Mouse (Mus musculus) forebrain, embryonic 15.5 days (tissue): ENCODE data around the gene Antxr1. TPM values are rescaled to one million over a fixed set of nuclear protein-coding genes. Genes with fewer than 3 reads are reported as not detected.

Experiments used
- ATAC-seq: fragments of 200-750 bp; cut with Nextera tagmentation; replicated peaks from 2 replicates; pipeline ENCODE4 v1.8.0; 2017; ENCODE audit warnings: mild to moderate bottlenecking, moderate TSS enrichment, moderate library complexity
- H3K27ac ChIP-seq: fragments of 300-500 bp; sonication (generic); replicated peaks from 2 replicates; pipeline ENCODE4 v1.5.1; 2015; ENCODE audit warnings: mild to moderate bottlenecking, inconsistent platforms
- H3K27me3 ChIP-seq: fragments of 300-500 bp; sonication (generic); 2 replicates; pipeline ENCODE4 v1.6.1; 2015; ENCODE audit warnings: inconsistent platforms
- H3K36me3 ChIP-seq: fragments of 300-500 bp; sonication (generic); 2 replicates; pipeline ENCODE4 v1.6.1; 2015; ENCODE audit warnings: mild to moderate bottlenecking, inconsistent platforms
- H3K4me1 ChIP-seq: fragments of 300-500 bp; sonication (generic); 2 replicates; pipeline ENCODE4 v1.6.1; 2015; ENCODE audit warnings: inconsistent platforms
- H3K4me2 ChIP-seq: fragments of 300-500 bp; sonication (generic); replicated peaks from 2 replicates; pipeline ENCODE4 v1.6.1; 2015; ENCODE audit warnings: mild to moderate bottlenecking, inconsistent platforms
- H3K4me3 ChIP-seq: fragments of 300-500 bp; sonication (generic); 2 replicates; pipeline ENCODE4 v1.5.1; 2015; ENCODE audit warnings: mild to moderate bottlenecking, inconsistent platforms
- H3K9ac ChIP-seq: fragments of 300-500 bp; sonication (generic); replicated peaks from 2 replicates; pipeline ENCODE4 v1.6.1; 2015; ENCODE audit warnings: mild to moderate bottlenecking, inconsistent platforms
- H3K9me3 ChIP-seq: fragments of 300-500 bp; sonication (generic); 2 replicates; pipeline ENCODE4 v1.6.1; 2016; ENCODE audit warnings: inconsistent platforms
- WGBS: fragments of 180-500 bp; shearing (Covaris S2); methylation state at CpG from one replicate; pipeline ENCODE4 v1.1.7; 2015; ENCODE audit warnings: mixed read lengths; 5-methylcytosine and 5-hydroxymethylcytosine counted together
- polyA plus RNA-seq: library from polyadenylated mRNA; unstranded; fragments of >200 nt; fragmentation: Nextera tagmentation; extraction: Ambion mirVana; gene quantifications from 2 replicates; pipeline ENCODE4 v1.2.1, GENCODE M21; 2015

The Antxr1 gene
- polyA plus RNA-seq, 1 experiment from 2014 or later: 3.0 TPM

GRCm38 (mm10) chr6:87143594-87143993, 192.0 kb downstream of the Antxr1 start:
- H3K4me1 ChIP-seq: no peaks in the 10 kb centered on the region
- 58% methylated on average over 13 of the region's 13 CpGs for WGBS
- H3K27me3 ChIP-seq: no peaks in the 10 kb centered on the region
- no peaks in the 10 kb centered on the region for H3K9me3 ChIP-seq
- H3K9ac ChIP-seq: no peak overlapping the region
- no peak overlapping the region for H3K4me3 ChIP-seq
- no peaks in the 10 kb centered on the region for H3K36me3 ChIP-seq
- no peak overlapping the region for H3K4me2 ChIP-seq
- no peak for ATAC-seq
- no peak overlapping the region for H3K27ac ChIP-seq

GRCm38 (mm10) chr6:87142239-87142638, 193.4 kb downstream of the Antxr1 start:
- no peaks in the 10 kb centered on the region for H3K4me1 ChIP-seq
- WGBS: 87% methylated on average over 5 of the region's 5 CpGs
- ATAC-seq: no peak
- H3K27me3 ChIP-seq: no peaks in the 10 kb centered on the region
- no peak overlapping the region for H3K9ac ChIP-seq
- no peaks in the 10 kb centered on the region for H3K36me3 ChIP-seq
- H3K4me3 ChIP-seq: no peak overlapping the region
- H3K4me2 ChIP-seq: no peak overlapping the region
- H3K9me3 ChIP-seq: no peaks in the 10 kb centered on the region
- H3K27ac ChIP-seq: no peak overlapping the region

- Histone ChIP-seq H3K27me3 (no peaks in the 10 kb centered on the region), H3K4me2 (no peak overlapping the region), H3K36me3 (peaks cover 9% of the 10 kb centered on the region; the same call in 1 of the 2 replicates), H3K9me3 (no peaks in the 10 kb centered on the region), H3K27ac (no peak overlapping the region), H3K9ac (no peak overlapping the region), H3K4me3 (no peak overlapping the region), H3K4me1 (no peaks in the 10 kb centered on the region)
- WGBS: 60% methylated on average over 12 of the region's 12 CpGs
- ATAC-seq: no peak
These were observed 195.6 kb downstream of the Antxr1 start for GRCm38 (mm10) chr6:87139796-87140553.

GRCm38 (mm10) chr6:87138479-87138878, 197.1 kb downstream of the Antxr1 start:
- H3K27me3 ChIP-seq: no peaks in the 10 kb centered on the region
- H3K9me3 ChIP-seq: no peaks in the 10 kb centered on the region
- H3K27ac ChIP-seq: no peak overlapping the region
- no peak overlapping the region for H3K4me3 ChIP-seq
- H3K4me1 ChIP-seq: no peaks in the 10 kb centered on the region
- 90% methylated on average over 5 of the region's 5 CpGs for WGBS
- no peak for ATAC-seq
- no peak overlapping the region for H3K4me2 ChIP-seq
- peaks cover 9% of the 10 kb centered on the region; the same call in 1 of the 2 replicates for H3K36me3 ChIP-seq
- H3K9ac ChIP-seq: no peak overlapping the region

GRCm38 (mm10) chr6:87133966-87134546, 201.6 kb downstream of the Antxr1 start:
- Histone ChIP-seq H3K4me1 (no peaks in the 10 kb centered on the region), H3K4me3 (no peak overlapping the region), H3K4me2 (no peak overlapping the region), H3K36me3 (peaks cover 9% of the 10 kb centered on the region; the same call in 1 of the 2 replicates), H3K9ac (no peak overlapping the region), H3K27me3 (no peaks in the 10 kb centered on the region), H3K27ac (no peak overlapping the region), H3K9me3 (no peaks in the 10 kb centered on the region)
- 71% methylated on average over 12 of the region's 12 CpGs for WGBS
- no peak for ATAC-seq

- H3K4me3 ChIP-seq: no peak overlapping the region
- H3K27ac ChIP-seq: no peak overlapping the region
- ATAC-seq: no peak
- H3K4me1 ChIP-seq: no peaks in the 10 kb centered on the region
- H3K9me3 ChIP-seq: no peaks in the 10 kb centered on the region
- H3K9ac ChIP-seq: no peak overlapping the region
- no peak overlapping the region for H3K4me2 ChIP-seq
- 68% methylated on average over 3 of the region's 3 CpGs for WGBS
- peaks cover 9% of the 10 kb centered on the region; the same call in 1 of the 2 replicates for H3K36me3 ChIP-seq
- H3K27me3 ChIP-seq: no peaks in the 10 kb centered on the region
These were observed 202.1 kb downstream of the Antxr1 start for GRCm38 (mm10) chr6:87133520-87133919.

- H3K36me3 ChIP-seq: peaks cover 4% of the 10 kb centered on the region; the same call in 1 of the 2 replicates
- H3K4me2 ChIP-seq: no peak overlapping the region
- no peak overlapping the region for H3K9ac ChIP-seq
- H3K27me3 ChIP-seq: no peaks in the 10 kb centered on the region
- no peaks in the 10 kb centered on the region for H3K4me1 ChIP-seq
- ATAC-seq: no peak
- H3K4me3 ChIP-seq: no peak overlapping the region
- no peaks in the 10 kb centered on the region for H3K9me3 ChIP-seq
- H3K27ac ChIP-seq: no peak overlapping the region
- WGBS: 75% methylated on average over 1 of the region's 1 CpGs
These were observed 204.5 kb downstream of the Antxr1 start for GRCm38 (mm10) chr6:87131078-87131477.

- Histone ChIP-seq H3K4me3 (no peak overlapping the region), H3K4me1 (no peaks in the 10 kb centered on the region), H3K27ac (no peak overlapping the region), H3K9me3 (no peaks in the 10 kb centered on the region), H3K27me3 (no peaks in the 10 kb centered on the region), H3K4me2 (no peak overlapping the region), H3K9ac (no peak overlapping the region), H3K36me3 (0 out of 2 replicates have a peak, but pooled peaks cover 2% of the 10 kb centered on the region)
- no peak for ATAC-seq
- WGBS: 94% methylated on average over 7 of the region's 7 CpGs
These were observed 205.0 kb downstream of the Antxr1 start for GRCm38 (mm10) chr6:87130628-87131027.

DNA sequence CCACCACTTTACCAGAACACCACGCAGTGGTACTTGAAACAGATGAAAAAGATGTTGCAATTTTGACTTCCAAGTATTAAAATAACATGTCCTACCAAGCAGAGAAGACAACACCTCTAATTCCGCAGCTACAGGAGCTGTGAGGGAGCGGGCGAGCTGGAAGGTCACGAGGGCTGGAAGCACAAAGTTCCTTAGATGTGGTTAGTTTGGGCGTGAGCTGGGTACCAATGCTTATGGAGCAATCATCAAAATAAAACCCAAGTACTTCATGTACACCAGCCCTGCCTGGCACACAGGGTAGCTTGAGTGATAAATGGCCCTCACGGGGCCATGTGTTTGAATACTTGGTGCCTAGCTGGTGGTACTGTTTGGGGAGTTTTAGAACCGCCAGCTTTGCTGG, 205.8 kb downstream of the Antxr1 start:
- Histone ChIP-seq H3K9ac (no peak overlapping the region), H3K27me3 (no peaks in the 10 kb centered on the region), H3K4me1 (no peaks in the 10 kb centered on the region), H3K36me3 (no peaks in the 10 kb centered on the region), H3K4me3 (no peak overlapping the region), H3K9me3 (no peaks in the 10 kb centered on the region), H3K4me2 (no peak overlapping the region), H3K27ac (no peak overlapping the region)
- ATAC-seq: no peak
- 93% methylated on average over 8 of the region's 8 CpGs for WGBS

GRCm38 (mm10) chr6:87127049-87127753, 208.4 kb downstream of the Antxr1 start:
- Histone ChIP-seq H3K4me2 (no peak overlapping the region), H3K36me3 (no peaks in the 10 kb centered on the region), H3K4me3 (no peak overlapping the region), H3K9ac (no peak overlapping the region), H3K9me3 (no peaks in the 10 kb centered on the region), H3K27me3 (no peaks in the 10 kb centered on the region), H3K4me1 (no peaks in the 10 kb centered on the region), H3K27ac (no peak overlapping the region)
- no peak for ATAC-seq
- whole genome bisulfite sequencing: 76% methylated on average over 8 of the region's 8 CpGs

DNA sequence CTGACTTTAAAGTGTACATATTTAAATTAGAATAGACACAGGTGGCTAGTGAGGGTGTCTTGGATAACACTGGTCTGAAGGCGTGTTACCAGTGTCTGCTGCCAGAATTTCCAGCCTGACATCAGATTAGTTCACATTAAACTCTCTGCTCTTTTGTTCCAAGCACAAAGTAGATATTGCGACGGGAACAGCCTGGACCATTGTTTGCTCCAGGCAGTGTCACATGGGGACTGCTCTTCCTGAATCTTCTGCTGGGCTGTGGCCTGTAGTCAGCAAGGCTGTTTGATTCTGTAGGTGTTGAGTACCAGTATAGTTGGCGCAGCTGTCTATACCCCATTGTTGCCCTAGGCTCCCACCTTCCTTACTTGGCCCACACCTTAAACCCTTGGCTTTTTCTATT, 211.6 kb downstream of the Antxr1 start:
- Histone ChIP-seq H3K4me2 (no peak overlapping the region), H3K9me3 (no peaks in the 10 kb centered on the region), H3K27ac (no peak overlapping the region), H3K27me3 (no peaks in the 10 kb centered on the region), H3K4me3 (no peak overlapping the region), H3K36me3 (no peaks in the 10 kb centered on the region), H3K4me1 (no peaks in the 10 kb centered on the region), H3K9ac (no peak overlapping the region)
- no peak for ATAC-seq
- 72% methylated on average over 4 of the region's 4 CpGs for WGBS

- 90% methylated on average over 6 of the region's 6 CpGs for WGBS
- Histone ChIP-seq H3K4me2 (no peak overlapping the region), H3K27me3 (no peaks in the 10 kb centered on the region), H3K9me3 (no peaks in the 10 kb centered on the region), H3K27ac (no peak overlapping the region), H3K9ac (no peak overlapping the region), H3K4me3 (no peak overlapping the region), H3K4me1 (no peaks in the 10 kb centered on the region), H3K36me3 (no peaks in the 10 kb centered on the region)
- no peak for ATAC-seq
These were observed 212.2 kb downstream of the Antxr1 start for GRCm38 (mm10) chr6:87123406-87123805.
